Mouse (Mus musculus) embryonic facial prominence, embryonic 13.5 days (tissue): ENCODE data around the gene Rnf216. TPM values are rescaled to one million over a fixed set of nuclear protein-coding genes. Genes with fewer than 3 reads are reported as not detected.

Experiments
- ATAC-seq: fragments of 200-750 bp; cut with Nextera tagmentation; 2 replicates; pipeline ENCODE4 v1.8.0; 2017; ENCODE audit warnings: low read depth; ENCODE audit not compliant: insufficient number of reproducible peaks, insufficient read depth, low FRiP score, low TSS enrichment
- H3K27ac ChIP-seq: fragments of 300-500 bp; sonication (generic); 2 replicates; pipeline ENCODE4 v1.5.1; 2015; ENCODE audit warnings: moderate library complexity, mild to moderate bottlenecking, inconsistent platforms
- H3K27me3 ChIP-seq: fragments of 300-500 bp; sonication (generic); 2 replicates; pipeline ENCODE4 v1.6.1; 2015; ENCODE audit warnings: mild to moderate bottlenecking, inconsistent platforms
- H3K36me3 ChIP-seq: fragments of 300-500 bp; sonication (generic); 2 replicates; pipeline ENCODE4 v1.6.1; 2015; ENCODE audit warnings: mild to moderate bottlenecking, inconsistent platforms
- H3K4me1 ChIP-seq: fragments of 300-500 bp; sonication (generic); 2 replicates; pipeline ENCODE4 v1.6.1; 2015; ENCODE audit warnings: inconsistent platforms
- H3K4me2 ChIP-seq: fragments of 300-500 bp; sonication (generic); 2 replicates; pipeline ENCODE4 v1.6.1; 2015; ENCODE audit warnings: moderate library complexity, mild to moderate bottlenecking, inconsistent platforms
- H3K4me3 ChIP-seq: fragments of 300-500 bp; sonication (generic); 2 replicates; pipeline ENCODE4 v1.5.1; 2015; ENCODE audit warnings: mild to moderate bottlenecking, inconsistent platforms
- H3K9ac ChIP-seq: fragments of 300-500 bp; sonication (generic); 2 replicates; pipeline ENCODE4 v1.6.1; 2015; ENCODE audit warnings: mild to moderate bottlenecking, inconsistent platforms
- H3K9me3 ChIP-seq: fragments of 300-500 bp; sonication (generic); 2 replicates; pipeline ENCODE4 v1.6.1; 2016; ENCODE audit warnings: inconsistent platforms
- WGBS: fragments of 180-500 bp; shearing (Covaris S2); methylation state at CpG from one replicate; pipeline ENCODE4 v1.1.7; 2015; ENCODE audit warnings: mixed read lengths; 5-methylcytosine and 5-hydroxymethylcytosine counted together
- polyA plus RNA-seq: library from polyadenylated mRNA; unstranded; fragments of >200 nt; fragmentation: Nextera tagmentation; extraction: Ambion mirVana; gene quantifications from 2 replicates; pipeline ENCODE4 v1.2.1, GENCODE M21; 2015

Rnf216 gene
- polyA plus RNA-seq, 1 experiment from 2014 or later, result 51.3 TPM

- no peaks in the 10 kb centered on the region for H3K27me3 ChIP-seq
- H3K9me3 ChIP-seq, result no peaks in the 10 kb centered on the region
- WGBS, result 87% methylated on average over 4 of the region's 4 CpGs
- no peak overlapping the region for H3K4me3 ChIP-seq
- ATAC-seq, result no peak
- peaks cover 18% of the 10 kb centered on the region; the same call in 1 of the 2 replicates for H3K4me1 ChIP-seq
- H3K27ac ChIP-seq, result no peak overlapping the region
- peaks cover 7% of the 10 kb centered on the region; the same call in 1 of the 2 replicates for H3K36me3 ChIP-seq
- H3K4me2 ChIP-seq, result no peak overlapping the region
- no peak overlapping the region for H3K9ac ChIP-seq
Observed at GRCm38 (mm10) chr5:143035271-143035670, 77.5 kb downstream of the Rnf216 start.

GRCm38 (mm10) chr5:143034108-143034507 lies 78.7 kb downstream of the Rnf216 start:
- Histone ChIP-seq H3K9ac (no peak overlapping the region), H3K4me1 (peaks cover 18% of the 10 kb centered on the region; the same call in 1 of the 2 replicates), H3K9me3 (no peaks in the 10 kb centered on the region), H3K27me3 (no peaks in the 10 kb centered on the region), H3K4me3 (no peak overlapping the region), H3K36me3 (peaks cover 7% of the 10 kb centered on the region; the same call in 1 of the 2 replicates), H3K27ac (no peak overlapping the region), H3K4me2 (no peak overlapping the region)
- ATAC-seq, result no peak
- WGBS, result 61% methylated on average over 3 of the region's 3 CpGs

- no peak for ATAC-seq
- WGBS, result 79% methylated on average over 3 of the region's 3 CpGs
- no peak overlapping the region for H3K4me2 ChIP-seq
- no peak overlapping the region for H3K27ac ChIP-seq
- peaks cover 10% of the 10 kb centered on the region for H3K36me3 ChIP-seq
- no peak overlapping the region for H3K4me3 ChIP-seq
- no peaks in the 10 kb centered on the region for H3K9me3 ChIP-seq
- H3K9ac ChIP-seq, result 0 out of 2 replicates have a peak overlapping the region, but pooled peaks have one; percentile 6
- H3K4me1 ChIP-seq, result peaks cover 18% of the 10 kb centered on the region; the same call in 1 of the 2 replicates
- H3K27me3 ChIP-seq, result no peaks in the 10 kb centered on the region
Observed at GRCm38 (mm10) chr5:143033277-143033676, 79.5 kb downstream of the Rnf216 start.

GRCm38 (mm10) chr5:143032639-143033146 lies 80.1 kb downstream of the Rnf216 start:
- no peak for ATAC-seq

GRCm38 (mm10) chr5:143031681-143032080 lies 81.1 kb downstream of the Rnf216 start:
- H3K36me3 ChIP-seq, result peaks cover 24% of the 10 kb centered on the region
- no peak overlapping the region for H3K4me2 ChIP-seq
- H3K27me3 ChIP-seq, result no peaks in the 10 kb centered on the region
- H3K27ac ChIP-seq, result no peak overlapping the region
- no peak overlapping the region for H3K9ac ChIP-seq
- H3K4me1 ChIP-seq, result peaks cover 18% of the 10 kb centered on the region; the same call in 1 of the 2 replicates
- H3K9me3 ChIP-seq, result no peaks in the 10 kb centered on the region
- WGBS, result 58% methylated on average over 7 of the region's 7 CpGs
- no peak overlapping the region for H3K4me3 ChIP-seq
- ATAC-seq, result no peak

More at GRCm38 (mm10) chr5:143032639-143033146, 80.1 kb downstream of the Rnf216 start:
- peaks cover 18% of the 10 kb centered on the region; the same call in 1 of the 2 replicates for H3K4me1 ChIP-seq
- H3K36me3 ChIP-seq, result peaks cover 14% of the 10 kb centered on the region
- no peaks in the 10 kb centered on the region for H3K27me3 ChIP-seq
- H3K4me3 ChIP-seq, result no peak overlapping the region
- H3K9ac ChIP-seq, result 0 out of 2 replicates have a peak overlapping the region, but pooled peaks have one; percentile 6
- no peaks in the 10 kb centered on the region for H3K9me3 ChIP-seq
- 35% methylated on average over 2 of the region's 2 CpGs for WGBS
- no peak overlapping the region for H3K27ac ChIP-seq
- no peak overlapping the region for H3K4me2 ChIP-seq

GRCm38 (mm10) chr5:143031193-143031592 lies 81.6 kb downstream of the Rnf216 start:
- 67% methylated on average over 4 of the region's 4 CpGs for WGBS
- H3K27ac ChIP-seq, result no peak overlapping the region

GRCm38 (mm10) chr5:143023887-143024286 lies 88.9 kb downstream of the Rnf216 start:
- no peak overlapping the region for H3K4me3 ChIP-seq
- WGBS, result 94% methylated on average over 2 of the region's 2 CpGs
- H3K4me1 ChIP-seq, result no peaks in the 10 kb centered on the region
- no peaks in the 10 kb centered on the region for H3K27me3 ChIP-seq
- no peaks in the 10 kb centered on the region for H3K9me3 ChIP-seq
- no peak overlapping the region for H3K9ac ChIP-seq
- no peak for ATAC-seq
- H3K27ac ChIP-seq, result no peak overlapping the region
- peaks cover 71% of the 10 kb centered on the region for H3K36me3 ChIP-seq
- no peak overlapping the region for H3K4me2 ChIP-seq

More at GRCm38 (mm10) chr5:143031193-143031592, 81.6 kb downstream of the Rnf216 start:
- Histone ChIP-seq H3K36me3 (peaks cover 29% of the 10 kb centered on the region), H3K4me1 (peaks cover 18% of the 10 kb centered on the region; the same call in 1 of the 2 replicates), H3K4me2 (no peak overlapping the region), H3K9me3 (no peaks in the 10 kb centered on the region), H3K27me3 (no peaks in the 10 kb centered on the region), H3K4me3 (no peak overlapping the region), H3K9ac (no peak overlapping the region)
- no peak for ATAC-seq

GRCm38 (mm10) chr5:143022956-143023355 lies 89.8 kb downstream of the Rnf216 start:
- H3K9ac ChIP-seq, result no peak overlapping the region
- no peaks in the 10 kb centered on the region for H3K4me1 ChIP-seq
- no peak overlapping the region for H3K4me2 ChIP-seq
- H3K4me3 ChIP-seq, result no peak overlapping the region
- ATAC-seq, result no peak
- peaks cover 67% of the 10 kb centered on the region for H3K36me3 ChIP-seq
- 94% methylated on average over 1 of the region's 1 CpGs for WGBS
- H3K27ac ChIP-seq, result no peak overlapping the region
- no peaks in the 10 kb centered on the region for H3K9me3 ChIP-seq
- H3K27me3 ChIP-seq, result no peaks in the 10 kb centered on the region

GRCm38 (mm10) chr5:143017401-143017800 lies 95.4 kb downstream of the Rnf216 start:
- Histone ChIP-seq H3K4me2 (no peak overlapping the region), H3K4me1 (no peaks in the 10 kb centered on the region), H3K27me3 (no peaks in the 10 kb centered on the region), H3K4me3 (no peak overlapping the region), H3K27ac (peak overlapping the region; percentile 44; the same call in 1 of the 2 replicates), H3K9ac (no peak overlapping the region), H3K36me3 (peaks cover 64% of the 10 kb centered on the region), H3K9me3 (no peaks in the 10 kb centered on the region)
- ATAC-seq, result no peak
- WGBS, result 74% methylated on average over 5 of the region's 5 CpGs

GRCm38 (mm10) chr5:143009383-143009782 lies 103.4 kb downstream of the Rnf216 start:
- Histone ChIP-seq H3K36me3 (peaks cover 44% of the 10 kb centered on the region), H3K4me3 (no peak overlapping the region), H3K27me3 (no peaks in the 10 kb centered on the region), H3K27ac (peak overlapping the region; percentile 49), H3K9ac (no peak overlapping the region), H3K9me3 (no peaks in the 10 kb centered on the region), H3K4me2 (0 out of 2 replicates have a peak overlapping the region, but pooled peaks have one; percentile 19), H3K4me1 (peaks cover 14% of the 10 kb centered on the region)
- WGBS, result 35% methylated on average over 11 of the region's 11 CpGs
- no peak for ATAC-seq

GRCm38 (mm10) chr5:143000654-143001500 lies 111.9 kb downstream of the Rnf216 start:
- H3K27me3 ChIP-seq, result no peaks in the 10 kb centered on the region
- H3K36me3 ChIP-seq, result peaks cover 14% of the 10 kb centered on the region
- 19% methylated on average over 9 of the region's 9 CpGs for WGBS
- peak overlapping the region; percentile 61 for H3K9ac ChIP-seq
- peak; percentile 91 for ATAC-seq
- H3K9me3 ChIP-seq, result no peaks in the 10 kb centered on the region
- H3K4me2 ChIP-seq, result peak overlapping the region; percentile 58
- peaks cover 59% of the 10 kb centered on the region for H3K4me1 ChIP-seq
- H3K4me3 ChIP-seq, result peak overlapping the region; percentile 22
- H3K27ac ChIP-seq, result peak overlapping the region; percentile 100
